Mouse (Mus musculus) left cerebral cortex, adult 9 months (tissue): ENCODE results near the gene Fam151b.

ENCODE experiments used
- DNase-seq, 2 experiments: peaks; one replicate each; pipeline ENCODE4 v3.0.0; 2022; ENCODE audit warnings: low spot score in 2 of 2

Gene Fam151b

DNA sequence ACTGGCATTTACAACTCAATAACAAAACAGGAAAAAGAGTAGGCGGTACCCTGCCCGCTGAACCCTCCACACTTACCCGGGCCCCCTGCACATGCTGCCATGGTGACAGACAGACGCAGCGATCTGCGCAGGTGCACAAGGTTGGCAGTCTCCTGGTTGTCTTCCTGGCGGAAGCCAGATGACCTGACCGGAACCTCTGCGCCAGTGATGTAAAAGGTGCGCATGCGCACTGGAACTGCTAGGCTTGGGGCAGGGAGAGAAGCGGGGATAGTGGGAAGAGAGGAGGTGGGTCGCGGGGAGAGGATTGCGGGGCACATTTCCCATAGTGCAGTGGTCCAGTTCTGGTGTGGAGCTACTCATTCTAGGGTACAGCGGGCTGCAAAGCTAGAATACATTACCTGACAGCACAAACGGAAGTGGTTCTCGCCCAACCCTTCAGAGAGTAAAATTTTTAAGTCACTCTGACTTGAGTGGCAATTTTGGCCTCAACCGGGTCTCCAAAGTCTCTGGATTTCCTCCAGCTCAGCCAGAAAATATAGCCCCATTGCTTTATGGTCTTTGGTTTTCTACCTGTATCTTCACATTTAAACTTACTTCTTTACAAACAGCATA, at the start of gene Fam151b:
TSS of gene Fam151b (minus strand) at position 164 of the 612 bp plus-strand sequence.
- peak; percentile 78 to 91 for DNase-seq

DNA sequence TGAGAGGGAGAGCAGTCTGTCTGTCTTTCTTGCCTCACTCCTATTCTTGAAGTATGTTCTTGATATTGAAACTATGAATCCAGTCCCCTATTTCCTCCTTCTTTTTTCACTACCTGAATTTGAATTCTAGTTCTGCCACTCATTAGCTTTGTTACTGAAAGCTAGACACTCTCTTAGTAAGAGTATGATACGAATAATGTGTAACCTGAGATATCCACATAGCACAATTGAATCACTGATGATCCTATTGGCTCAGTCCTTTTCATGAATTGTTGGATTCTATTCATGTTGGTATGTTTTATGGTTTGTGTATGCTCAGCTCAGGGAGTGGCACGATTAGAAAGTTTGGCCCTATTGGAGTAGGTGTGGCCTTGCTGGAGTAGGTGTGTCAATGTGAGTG, 48.4 kb upstream of the Fam151b start:
- no peak for DNase-seq

DNA sequence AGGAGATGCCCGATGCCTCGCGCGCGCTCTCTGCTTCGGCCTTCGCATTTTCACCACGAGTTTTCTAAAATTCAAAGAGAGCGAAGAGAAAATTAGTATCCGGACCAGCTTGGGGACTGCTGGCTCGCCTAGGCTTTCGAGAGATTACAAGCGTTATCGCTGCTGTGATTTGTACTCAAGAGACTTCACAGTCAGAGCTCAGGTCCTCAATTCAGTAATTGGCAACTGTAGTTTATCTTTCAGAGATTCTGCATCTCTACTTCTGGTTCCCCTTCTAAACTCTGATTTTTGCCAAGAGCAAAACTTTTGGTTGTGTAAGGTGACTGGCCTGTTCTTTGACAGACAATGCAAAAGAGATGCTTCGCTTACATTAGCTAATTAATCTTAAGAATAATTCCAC, 47.4 kb upstream of the Fam151b start:
- DNase-seq = no peak

DNA sequence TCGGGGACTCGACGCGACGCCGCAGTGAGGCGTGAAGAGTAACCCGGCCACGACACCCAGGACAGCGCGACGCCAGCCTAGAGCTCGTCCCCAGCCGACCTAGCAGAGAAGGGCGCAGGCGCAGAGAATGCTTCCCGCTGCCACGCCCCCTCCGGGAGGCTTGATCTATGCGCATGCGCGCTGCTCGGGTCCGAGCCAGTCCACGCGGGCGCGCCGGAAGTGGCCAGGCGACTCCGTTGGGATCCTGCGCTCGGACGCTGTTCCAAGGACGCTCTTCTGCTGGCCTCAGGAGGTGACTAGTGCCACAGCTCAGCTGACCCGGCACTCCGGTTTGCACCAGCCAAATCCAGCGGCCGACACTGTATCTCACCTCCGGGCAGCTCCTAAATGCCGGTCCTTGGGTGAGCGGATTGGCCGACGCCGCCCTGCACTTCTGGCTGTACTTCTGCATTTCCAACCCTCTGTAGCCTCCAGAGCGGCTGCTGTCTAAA, 47.0 kb upstream of the Fam151b start, which contains the start of gene Zfyve16:
TSS of gene Zfyve16 (minus strand) at position 148 of the 491 bp plus-strand sequence.
- DNase-seq = peak; percentile 85 to 96

DNA sequence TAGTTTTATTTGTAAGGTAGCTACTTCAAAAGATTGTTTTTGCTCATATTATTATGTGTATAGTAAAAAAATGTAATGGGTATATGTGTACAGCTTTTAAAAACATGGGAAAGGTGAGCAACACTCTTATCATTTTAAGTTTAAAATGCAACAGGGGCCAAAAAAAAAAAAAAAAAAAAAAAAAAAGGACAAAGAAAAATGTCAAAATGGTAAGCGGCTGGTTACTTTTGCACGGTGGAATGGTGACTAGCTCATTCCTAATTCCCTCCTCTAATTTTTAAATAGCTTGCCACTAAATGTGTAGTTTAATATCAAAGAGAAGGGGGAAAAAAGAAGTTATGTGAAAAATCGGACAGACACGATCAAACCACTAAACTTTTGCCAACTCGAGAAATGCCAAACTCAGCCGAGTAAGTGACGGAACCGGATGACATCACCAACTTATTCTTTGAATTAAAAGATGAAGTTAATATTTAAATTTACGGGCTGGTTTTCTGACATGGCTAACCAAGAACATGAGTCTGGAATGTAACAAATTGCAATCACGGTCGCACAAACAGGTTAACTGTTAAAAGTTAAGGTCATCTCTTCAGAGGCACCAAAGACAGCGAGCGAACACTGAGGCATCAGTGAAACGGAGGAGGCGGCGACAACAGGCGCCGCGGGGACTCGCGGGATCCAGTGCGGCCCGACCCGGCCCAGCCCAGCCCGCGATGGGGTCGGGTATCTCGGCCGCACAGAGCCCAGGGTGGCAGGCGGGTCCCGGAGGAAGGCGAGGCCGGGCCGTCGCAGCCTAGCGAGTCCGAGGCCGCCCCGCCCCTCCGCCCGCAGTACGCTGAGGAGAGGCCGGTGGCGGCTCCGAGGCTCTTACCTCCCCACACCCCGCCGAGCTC, 46.3 kb upstream of the Fam151b start:
- no peak for DNase-seq

DNA sequence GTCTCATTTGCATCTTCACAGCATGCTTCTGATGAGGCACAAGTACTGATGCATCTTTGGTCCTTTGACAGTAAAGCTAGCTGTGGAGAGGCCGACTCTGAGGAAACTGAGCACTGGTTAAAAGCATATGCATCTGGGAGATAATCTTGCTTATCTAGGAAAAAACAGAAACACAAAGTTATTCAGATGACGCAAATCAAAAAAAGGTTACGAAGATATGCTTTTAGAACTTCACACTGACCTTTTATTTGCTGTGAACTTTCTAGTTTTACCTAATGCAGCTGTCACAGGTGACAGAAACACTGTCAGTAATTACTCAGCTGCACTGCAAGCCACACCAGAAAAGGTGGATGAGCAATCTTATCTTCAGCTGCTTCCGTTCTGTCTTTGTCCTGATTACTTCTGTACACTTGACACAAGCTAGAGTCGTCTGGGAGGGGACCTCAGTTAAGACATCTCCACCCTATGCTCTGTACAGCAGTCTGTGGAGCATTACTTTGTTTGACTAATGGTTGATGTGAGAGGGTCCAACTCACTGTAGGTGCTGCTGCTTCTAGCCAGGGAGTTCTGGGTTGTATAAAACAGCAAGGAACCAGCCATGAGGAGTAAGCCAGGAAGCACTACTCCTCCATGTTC, 39.5 kb upstream of the Fam151b start:
- no peak for DNase-seq

DNA sequence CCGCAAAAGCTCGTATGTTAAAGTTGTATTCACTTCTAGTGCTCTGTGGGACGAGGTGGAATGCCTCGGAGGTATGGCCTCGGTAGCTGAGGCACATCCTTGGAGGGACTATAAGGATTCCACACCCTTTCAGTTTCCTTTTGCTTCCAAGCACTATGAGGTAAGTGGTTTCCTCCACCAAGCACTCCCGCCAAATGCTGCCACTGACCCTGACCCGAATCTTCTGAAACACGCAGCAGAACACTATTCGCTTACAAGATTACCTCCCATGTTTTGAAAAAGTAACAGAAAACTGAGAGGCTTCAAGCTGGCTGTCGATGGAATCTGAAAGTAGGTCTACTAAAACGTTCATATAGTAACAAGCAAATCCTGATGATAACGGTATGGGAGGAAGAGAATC, 21.1 kb upstream of the Fam151b start:
- DNase-seq = no peak

DNA sequence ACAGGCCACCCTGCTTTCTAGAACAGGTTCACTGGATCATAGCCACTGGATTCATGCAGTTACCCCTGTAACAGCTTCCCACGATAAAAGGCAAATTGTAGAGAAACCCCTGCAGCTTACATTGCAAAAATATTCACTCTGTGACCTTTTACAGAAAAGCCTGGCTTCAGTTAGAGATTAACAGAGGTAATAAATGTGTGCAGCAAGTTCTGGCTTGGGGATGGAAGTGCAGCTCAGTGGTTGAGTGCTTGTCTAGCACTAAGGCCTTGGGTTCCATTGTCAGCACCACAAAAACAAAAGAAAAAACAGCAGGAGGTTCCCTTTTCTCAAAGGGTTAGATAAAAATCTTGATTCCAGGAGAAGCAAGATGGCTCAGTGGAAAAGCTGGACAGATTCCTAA, 8.1 kb upstream of the Fam151b start:
- no peak for DNase-seq

DNA sequence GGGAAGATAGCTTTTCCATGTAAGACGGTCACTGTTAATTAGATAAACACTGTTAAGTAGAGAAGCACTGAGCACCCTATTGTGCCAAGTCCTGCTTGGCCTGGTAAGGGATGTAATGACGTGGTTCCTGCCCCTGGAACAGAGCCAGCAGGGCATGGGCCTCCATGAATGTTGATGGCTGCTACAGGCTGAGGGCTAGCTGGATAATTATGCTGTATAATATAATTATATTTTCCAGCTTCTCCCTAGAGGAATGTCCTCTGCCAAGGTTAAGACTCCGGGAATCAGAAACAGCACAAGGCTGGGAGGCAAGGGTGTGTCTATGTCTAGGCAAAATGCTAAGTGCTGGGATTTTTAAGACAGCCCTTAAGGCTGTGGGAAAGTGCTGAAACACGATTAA, 7.0 kb upstream of the Fam151b start:
- no peak for DNase-seq

DNA sequence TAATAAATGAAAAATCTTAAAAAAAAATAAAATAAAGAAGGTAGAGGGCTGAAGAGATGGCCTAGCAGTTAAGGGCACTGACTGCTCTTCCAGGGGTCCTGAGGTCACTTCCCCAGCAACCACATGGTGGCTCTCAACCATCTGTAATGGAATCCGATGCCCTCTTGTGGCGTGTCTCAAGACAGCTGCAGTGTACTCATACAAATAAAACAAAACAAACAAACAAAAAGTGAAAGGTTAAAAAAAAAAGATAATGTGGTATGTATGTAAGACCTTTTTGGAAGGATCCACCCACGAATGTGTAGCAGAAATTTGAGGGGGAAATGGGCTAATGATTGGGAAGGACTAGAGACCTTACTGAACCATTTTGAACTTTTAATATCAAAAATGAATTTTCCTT, 467 bp downstream of the Fam151b start:
- DNase-seq = peak in 1 of 2 experiments; percentile 41

DNA sequence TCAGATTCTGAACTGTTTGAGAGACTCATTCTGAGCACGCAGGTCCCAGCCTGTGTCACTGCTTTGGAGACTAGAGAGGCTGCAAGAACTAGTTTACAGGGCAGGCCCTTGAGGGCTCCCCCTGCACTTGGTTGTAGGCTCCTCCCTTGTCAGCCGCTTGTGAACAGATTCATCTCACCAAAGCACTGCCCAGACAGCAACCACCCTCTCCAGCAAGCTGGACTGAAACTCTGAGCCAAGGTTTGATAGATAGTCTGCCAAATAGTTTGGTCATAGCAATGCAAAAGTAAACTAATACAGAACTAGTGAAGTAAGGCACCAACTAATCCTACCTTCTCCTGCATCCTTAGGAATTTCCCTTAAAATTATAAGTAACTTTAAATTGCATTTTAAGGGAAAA, 13.7 kb downstream of the Fam151b start:
- no peak for DNase-seq

DNA sequence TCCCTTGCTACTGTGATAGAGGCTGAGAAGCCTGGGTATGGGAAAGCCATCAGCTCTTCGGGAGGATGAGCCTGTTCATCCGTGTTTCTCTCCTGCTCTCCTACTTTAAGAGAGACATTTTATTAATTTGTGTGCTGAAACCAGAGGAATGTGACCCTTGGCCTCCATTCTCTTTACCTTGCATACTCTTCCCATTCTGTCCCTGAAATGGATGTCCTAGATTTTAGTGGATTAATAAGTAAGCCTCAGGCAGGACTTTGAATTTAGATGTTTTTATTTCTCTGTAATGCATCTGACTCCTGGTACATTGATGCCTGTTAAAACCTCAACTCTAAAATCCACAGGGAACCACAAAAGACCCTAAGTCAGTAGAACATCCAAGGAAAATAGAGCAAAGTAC, 14.4 kb downstream of the Fam151b start:
- DNase-seq = no peak

DNA sequence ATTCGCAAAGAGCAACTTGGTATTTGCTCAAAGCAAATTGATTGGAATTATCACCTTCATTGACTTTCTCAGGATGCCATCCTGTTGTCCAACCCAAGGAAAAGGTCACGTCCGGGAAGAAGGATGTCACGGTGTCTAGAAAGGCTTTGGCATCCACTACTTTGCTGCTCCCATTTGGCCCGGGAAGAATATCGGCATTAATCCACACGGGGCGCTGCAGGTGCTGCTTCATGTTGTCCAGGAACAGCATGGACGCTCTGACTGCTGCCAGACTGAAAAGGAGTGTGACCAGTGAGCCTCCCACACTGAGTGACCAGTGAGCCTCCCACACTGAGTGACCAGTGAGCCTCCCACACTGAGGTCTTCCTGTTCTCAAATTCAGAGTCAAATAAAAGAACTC, 15.9 kb downstream of the Fam151b start:
- no peak for DNase-seq

DNA sequence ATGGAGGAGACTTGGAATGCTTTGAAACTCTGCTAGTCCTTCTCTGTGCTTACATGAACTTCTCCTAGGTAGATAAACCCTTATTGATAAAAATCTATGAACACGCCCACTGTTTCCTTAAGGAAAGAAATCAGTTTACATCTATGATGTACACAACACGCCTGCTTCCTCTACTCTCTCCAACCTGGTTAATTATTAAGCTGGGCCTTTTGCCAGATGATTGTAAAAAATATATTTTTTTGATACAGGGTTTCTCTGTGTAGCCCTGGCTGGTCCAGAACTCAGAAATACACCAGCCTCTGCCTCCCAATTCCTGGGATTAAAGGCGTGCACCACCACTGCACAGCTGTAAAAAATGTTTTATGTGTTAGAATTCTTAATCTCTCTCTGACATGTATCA, 19.1 kb downstream of the Fam151b start:
- no peak for DNase-seq

DNA sequence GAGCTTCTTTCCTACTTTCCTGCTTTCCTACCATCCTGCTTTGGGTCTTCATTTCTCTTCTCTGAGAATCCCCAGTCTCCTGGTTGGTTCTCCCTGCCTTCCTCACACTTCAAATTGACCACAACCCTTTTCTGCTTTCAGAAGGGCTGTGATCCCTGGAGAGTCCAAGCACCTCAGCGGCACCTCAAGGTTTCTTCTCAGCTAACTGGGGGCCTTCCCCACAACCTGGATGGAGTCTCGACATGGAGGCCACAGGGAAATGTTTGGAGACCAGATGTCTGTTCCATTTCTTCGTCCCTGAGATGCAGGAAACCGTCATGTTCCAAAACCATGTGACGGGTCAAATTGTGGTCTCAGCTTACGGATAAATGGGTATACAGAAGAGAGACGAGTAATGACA, 36.9 kb downstream of the Fam151b start:
- DNase-seq = no peak

DNA sequence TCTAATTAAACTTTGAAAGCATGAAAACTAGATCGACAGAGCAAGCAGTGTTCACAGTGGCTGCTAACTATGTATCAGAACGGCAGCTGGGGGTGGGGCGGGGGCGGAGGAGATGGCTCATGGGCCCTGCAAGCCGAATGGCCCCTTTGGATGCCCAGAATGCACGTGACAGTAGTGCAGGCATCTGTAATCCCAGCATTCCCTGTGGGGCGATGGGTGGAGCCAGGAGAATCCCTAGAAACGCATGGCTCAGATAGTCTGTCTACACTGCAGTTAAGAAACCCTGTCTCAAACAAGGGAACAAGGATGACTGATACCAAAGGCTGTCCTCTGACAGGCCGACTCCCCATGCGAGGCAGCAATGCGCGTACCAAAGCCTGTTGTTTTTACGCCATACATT, 43.5 kb downstream of the Fam151b start:
- no peak for DNase-seq

DNA sequence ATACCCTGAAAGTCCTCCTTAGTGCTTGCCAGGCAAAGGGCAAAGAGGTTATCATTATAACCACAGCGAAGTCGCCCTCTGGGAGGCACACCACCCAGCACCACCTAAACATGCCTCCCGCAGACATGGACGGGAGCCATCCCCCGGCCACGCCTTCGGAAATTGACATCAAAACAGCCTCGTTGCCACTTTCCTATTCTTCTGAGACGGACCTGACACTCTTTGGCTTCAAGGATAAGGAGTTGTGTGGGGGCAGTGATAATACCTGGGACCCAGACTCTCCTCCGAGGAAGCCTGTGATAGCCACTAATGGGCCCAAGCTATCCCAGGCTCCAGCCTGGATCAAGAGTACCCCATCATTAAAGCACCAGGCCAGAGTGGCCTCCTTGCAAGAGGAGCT, 45.2 kb downstream of the Fam151b start:
- no peak for DNase-seq

DNA sequence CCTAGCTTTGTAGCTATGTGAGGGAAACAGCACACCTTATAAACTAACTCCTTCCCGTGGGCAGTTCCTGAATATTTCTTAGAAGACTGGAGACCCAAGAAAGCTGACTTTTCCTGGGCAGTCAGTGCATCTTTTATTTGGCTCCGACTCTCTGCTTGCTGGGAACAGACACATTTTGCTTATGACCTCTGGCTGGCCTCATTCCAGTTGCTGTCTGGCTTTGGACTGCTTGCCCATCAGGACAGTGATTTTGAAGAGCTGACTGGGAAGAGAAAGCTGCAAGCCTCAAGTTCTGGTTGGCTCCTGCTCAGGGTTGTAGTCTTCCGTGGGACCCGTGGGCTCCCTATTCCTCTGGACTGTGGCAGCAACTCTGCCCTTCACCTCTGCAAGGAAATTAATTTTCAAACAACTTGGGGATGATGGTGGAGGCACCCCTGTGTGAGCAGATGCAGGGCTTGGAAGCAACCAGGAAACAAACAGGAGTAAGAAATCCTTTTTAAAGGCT, 56.4 kb downstream of the Fam151b start:
- no peak for DNase-seq

DNA sequence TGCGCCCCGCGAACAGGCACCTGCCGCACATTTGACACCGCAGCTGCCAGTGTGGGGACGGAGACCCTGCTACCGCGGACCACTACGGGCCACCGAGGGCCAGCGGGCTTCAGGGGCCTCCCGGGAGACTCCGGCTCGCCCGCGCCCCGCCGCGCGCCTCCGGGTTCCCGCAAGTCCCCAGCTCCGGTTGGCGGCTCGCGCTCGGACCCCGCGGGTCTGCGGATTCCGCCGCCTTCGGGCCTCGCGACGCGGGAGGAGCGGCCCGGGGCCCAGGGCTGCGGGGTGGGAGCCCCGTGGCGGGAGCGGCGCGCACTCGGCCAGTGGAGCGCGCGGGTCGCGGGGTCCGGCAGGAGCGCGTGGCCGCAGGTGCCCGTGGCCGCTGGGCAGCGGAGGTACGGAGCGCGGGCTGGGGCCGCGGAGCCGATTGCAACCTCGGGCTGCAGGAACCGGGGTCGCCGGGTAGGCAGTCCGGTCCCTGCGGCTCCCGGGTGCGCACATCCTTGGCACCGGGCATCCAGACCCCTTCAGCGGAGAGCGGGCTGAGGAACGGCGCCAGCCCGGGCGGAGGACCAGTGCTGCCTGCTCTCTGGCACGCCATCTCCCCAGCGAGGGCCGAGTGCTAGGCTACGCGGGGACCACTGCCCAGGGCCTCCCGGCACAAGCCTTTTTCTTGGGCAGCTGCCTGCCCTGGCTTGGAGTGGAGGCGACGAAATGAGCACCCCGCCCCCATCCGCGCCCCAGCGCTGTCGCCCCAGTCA, 57.3 kb downstream of the Fam151b start:
- no peak for DNase-seq

DNA sequence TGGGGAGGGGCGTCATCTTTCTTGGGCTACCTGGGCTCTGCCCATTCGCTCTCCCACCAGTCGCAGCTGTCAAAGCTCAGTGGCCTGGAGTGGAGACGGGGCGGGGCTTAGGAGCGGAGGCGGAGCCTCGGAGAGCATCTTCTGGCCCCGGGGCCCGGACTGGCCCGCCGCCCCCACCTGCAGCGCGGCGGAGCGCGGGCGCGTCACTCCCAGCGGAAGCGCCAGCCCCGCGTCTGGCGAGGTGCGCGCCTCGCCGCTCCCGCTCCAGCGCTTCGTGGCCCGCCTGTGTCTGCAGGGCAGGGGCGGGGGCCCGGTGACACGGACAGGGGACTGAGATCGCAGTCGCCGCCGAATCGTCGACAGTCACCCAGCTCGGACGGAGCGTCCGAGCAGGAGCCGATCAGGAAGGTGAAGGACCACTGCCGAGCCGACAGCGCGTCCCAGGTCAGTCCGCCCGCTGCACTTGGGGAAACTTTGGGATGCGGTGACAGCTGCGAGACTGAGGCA, 58.0 kb downstream of the Fam151b start, which contains the start of gene Ankrd34b:
TSS of gene Ankrd34b (plus strand) at position 139 of the 507 bp plus-strand sequence.
- DNase-seq = peak in 1 of 2 experiments; percentile 59

DNA sequence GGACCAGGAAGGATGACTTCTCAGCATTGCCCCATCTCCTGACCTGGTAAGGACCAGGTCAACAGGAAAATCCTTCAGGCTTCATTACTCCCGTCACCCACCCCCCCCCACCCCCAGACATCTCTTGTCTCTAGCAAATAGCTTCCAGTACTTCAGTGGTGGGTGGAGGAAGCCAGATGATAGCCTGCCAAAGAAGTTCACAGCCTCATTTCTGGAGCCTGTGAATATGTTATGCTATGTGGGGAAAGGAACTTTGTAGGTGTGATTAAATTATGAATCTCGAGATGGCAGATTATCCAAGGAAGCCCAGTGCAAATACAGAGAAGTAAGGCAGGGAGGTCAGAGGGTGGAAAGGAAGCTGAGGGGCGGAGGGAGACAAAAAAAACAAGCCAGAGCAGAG, 60.1 kb downstream of the Fam151b start:
- DNase-seq = no peak
